Mouse (Mus musculus): ENCODE data around the gene Etv2. TPM values are rescaled to one million over a fixed set of nuclear protein-coding genes. Genes with fewer than 3 reads are reported as not detected.

Gene Etv2
- polyA plus RNA-seq, 1 experiment from 2014 or later: not detected

DNA sequence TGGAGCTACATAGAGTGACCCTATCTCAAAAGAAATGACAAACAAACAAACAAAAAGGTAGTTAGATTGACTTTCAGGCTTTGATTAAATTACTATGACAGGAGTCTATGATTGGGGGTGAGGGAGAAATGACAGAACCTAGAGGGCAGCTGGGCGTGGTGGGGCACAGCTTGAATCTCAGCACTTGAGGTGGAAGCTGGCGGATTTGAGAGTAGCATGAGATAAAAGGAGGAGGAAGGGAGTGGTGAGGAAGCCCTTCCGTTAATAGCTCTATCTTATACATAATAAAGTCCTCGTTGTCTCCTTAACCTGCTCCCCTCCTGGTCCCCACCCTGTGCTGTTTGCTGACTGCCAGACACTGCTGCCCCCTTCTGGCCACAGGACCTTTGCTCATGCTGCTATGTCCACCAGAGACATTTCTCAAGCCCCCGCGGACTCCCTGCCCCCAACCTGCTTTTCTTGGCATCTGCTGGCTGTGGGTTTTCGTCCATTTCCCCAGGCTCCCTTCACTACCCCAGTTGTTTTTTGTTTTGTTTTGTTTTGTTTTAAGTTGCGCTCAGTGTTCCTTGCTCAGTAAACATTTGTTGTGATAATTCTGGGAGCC is 27.8 kb downstream of the Etv2 start:
- 28% methylated on average over 8 of the region's 8 CpGs for WGBS
- no peak overlapping the region for H3K9ac ChIP-seq (ENCODE audit: low read depth, low read length)

DNA sequence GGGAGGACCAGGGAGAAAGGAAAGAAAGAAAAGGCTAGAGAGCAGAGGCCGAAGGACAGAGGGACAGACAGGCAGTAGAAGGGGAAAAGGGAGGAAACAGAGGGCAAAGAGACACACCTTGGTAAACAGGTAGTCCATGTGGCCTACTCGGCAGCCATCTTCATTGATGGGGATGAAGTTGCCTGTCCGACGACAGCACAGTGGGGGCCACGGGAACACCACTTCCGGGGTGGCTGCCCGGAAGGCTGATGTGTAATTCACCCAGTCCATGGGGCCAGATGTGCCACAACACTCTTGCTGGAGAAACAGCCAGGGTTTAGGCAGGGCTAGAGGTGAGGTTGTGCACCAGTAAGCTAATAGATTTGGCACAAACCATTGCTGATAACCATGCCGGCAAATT is 30.7 kb downstream of the Etv2 start:
- Histone ChIP-seq H3K27me3 (replicated peaks; ENCODE audit: control insufficient read depth, insufficient read depth, low read length) (no peaks in the 10 kb centered on the region), H3K27ac (replicated peaks; ENCODE audit: low read depth, low read length) (no peak overlapping the region), H3K4me3 (ENCODE audit: low read depth, low read length) (no peak overlapping the region), H3K4me1 (ENCODE audit: control insufficient read depth, insufficient read depth, low read length) (no peaks in the 10 kb centered on the region), H3K36me3 (ENCODE audit: control insufficient read depth, insufficient read depth, low read length) (no peaks in the 10 kb centered on the region), H3K4me2 (ENCODE audit: low read depth, low read length) (no peak overlapping the region), H3K9me3 (ENCODE audit: control insufficient read depth, low read length) (no peaks in the 10 kb centered on the region), H3K9ac (ENCODE audit: low read depth, low read length) (no peak overlapping the region)
- no peak for DNase-seq (ENCODE audit: low spot score)
- 85% methylated on average over 8 of the region's 8 CpGs for WGBS
- ATAC-seq (ENCODE audit: low read depth): no peak

More for the DNA sequence above, 27.8 kb downstream of the Etv2 start:
- DNase-seq (ENCODE audit: low spot score) (peak; percentile 51), ATAC-seq (ENCODE audit: low read depth) (peak; percentile 80)
- Histone ChIP-seq H3K27ac (replicated peaks; ENCODE audit: low read depth, low read length) (no peak overlapping the region), H3K36me3 (ENCODE audit: control insufficient read depth, insufficient read depth, low read length) (no peaks in the 10 kb centered on the region), H3K9me3 (ENCODE audit: control insufficient read depth, low read length) (no peaks in the 10 kb centered on the region), H3K4me1 (ENCODE audit: control insufficient read depth, insufficient read depth, low read length) (no peaks in the 10 kb centered on the region), H3K4me2 (ENCODE audit: low read depth, low read length) (no peak overlapping the region), H3K4me3 (ENCODE audit: low read depth, low read length) (no peak overlapping the region), H3K27me3 (replicated peaks; ENCODE audit: control insufficient read depth, insufficient read depth, low read length) (no peaks in the 10 kb centered on the region)

GRCm38 (mm10) chr7:30604424-30604823 is 31.2 kb downstream of the Etv2 start:
- WGBS: 40% methylated on average over 8 of the region's 8 CpGs
- Histone ChIP-seq H3K4me2 (ENCODE audit: low read depth, low read length) (no peak overlapping the region), H3K27ac (replicated peaks; ENCODE audit: low read depth, low read length) (no peak overlapping the region), H3K4me3 (ENCODE audit: low read depth, low read length) (no peak overlapping the region), H3K9ac (ENCODE audit: low read depth, low read length) (no peak overlapping the region), H3K36me3 (ENCODE audit: control insufficient read depth, insufficient read depth, low read length) (no peaks in the 10 kb centered on the region), H3K4me1 (ENCODE audit: control insufficient read depth, insufficient read depth, low read length) (no peaks in the 10 kb centered on the region), H3K27me3 (replicated peaks; ENCODE audit: control insufficient read depth, insufficient read depth, low read length) (no peaks in the 10 kb centered on the region), H3K9me3 (ENCODE audit: control insufficient read depth, low read length) (no peaks in the 10 kb centered on the region)
- no peak for ATAC-seq (ENCODE audit: low read depth)
- DNase-seq (ENCODE audit: low spot score): peak; percentile 35

DNA sequence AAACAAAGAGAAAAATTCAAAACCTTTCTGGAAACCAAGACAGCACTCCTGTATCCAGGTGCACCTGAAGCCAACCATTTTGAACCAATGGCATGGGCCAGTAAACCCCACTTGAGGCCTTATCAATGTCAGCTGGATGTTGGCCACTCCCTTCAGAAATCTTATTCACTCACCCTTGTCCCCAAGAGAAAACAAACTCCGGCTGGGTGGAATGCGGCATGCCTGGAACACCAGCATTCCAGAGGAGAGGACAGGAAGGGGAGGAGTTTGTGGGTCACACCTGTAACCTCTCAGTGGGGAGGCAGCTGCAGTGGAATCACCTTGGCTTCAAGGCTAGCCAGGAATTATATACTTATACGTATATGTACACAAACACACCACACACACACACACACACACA is 33.1 kb downstream of the Etv2 start:
- Histone ChIP-seq H3K4me1 (ENCODE audit: control insufficient read depth, insufficient read depth, low read length) (no peaks in the 10 kb centered on the region), H3K9ac (ENCODE audit: low read depth, low read length) (no peak overlapping the region), H3K27me3 (replicated peaks; ENCODE audit: control insufficient read depth, insufficient read depth, low read length) (no peaks in the 10 kb centered on the region), H3K4me3 (ENCODE audit: low read depth, low read length) (no peak overlapping the region), H3K36me3 (ENCODE audit: control insufficient read depth, insufficient read depth, low read length) (no peaks in the 10 kb centered on the region), H3K27ac (replicated peaks; ENCODE audit: low read depth, low read length) (no peak overlapping the region), H3K9me3 (ENCODE audit: control insufficient read depth, low read length) (no peaks in the 10 kb centered on the region), H3K4me2 (ENCODE audit: low read depth, low read length) (no peak overlapping the region)
- DNase-seq (ENCODE audit: low spot score) (peak; percentile 66), ATAC-seq (ENCODE audit: low read depth) (peak; percentile 15; the same call in 1 of the 2 replicates)
- WGBS: 19% methylated on average over 3 of the region's 3 CpGs

DNA sequence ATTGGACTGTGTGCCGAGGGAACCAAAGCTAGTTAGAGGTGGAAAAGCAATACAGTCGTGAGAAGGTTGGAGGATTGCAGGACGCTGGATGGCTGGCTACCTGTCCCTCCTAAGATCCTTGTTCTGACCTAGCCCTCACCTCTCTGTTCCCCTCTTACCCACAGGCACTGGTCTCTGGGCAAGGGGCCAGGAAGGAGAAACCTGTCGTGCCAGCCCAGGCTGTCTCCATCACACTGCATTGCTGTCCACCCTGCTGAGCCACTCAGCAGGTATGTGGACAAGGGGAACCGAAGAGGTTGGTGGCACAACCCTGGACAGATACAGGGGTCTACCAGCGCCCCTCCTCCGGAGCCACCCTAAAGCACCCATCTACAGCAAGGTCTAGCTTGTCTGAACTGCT is 35.0 kb downstream of the Etv2 start:
- 72% methylated on average over 7 of the region's 7 CpGs for WGBS
- H3K9ac ChIP-seq (ENCODE audit: low read depth, low read length): no peak overlapping the region; the same call in 1 of the 2 replicates
- no peak overlapping the region for H3K4me3 ChIP-seq (ENCODE audit: low read depth, low read length)
- DNase-seq (ENCODE audit: low spot score): peak; percentile 13
- H3K27me3 ChIP-seq (replicated peaks; ENCODE audit: control insufficient read depth, insufficient read depth, low read length): no peaks in the 10 kb centered on the region
- H3K27ac ChIP-seq (replicated peaks; ENCODE audit: low read depth, low read length): peak overlapping the region; percentile 28; the same call in 1 of the 2 replicates
- no peak; the same call in 1 of the 2 replicates for ATAC-seq (ENCODE audit: low read depth)
- H3K4me2 ChIP-seq (ENCODE audit: low read depth, low read length): no peak overlapping the region
- H3K9me3 ChIP-seq (ENCODE audit: control insufficient read depth, low read length): no peaks in the 10 kb centered on the region
- no peaks in the 10 kb centered on the region for H3K36me3 ChIP-seq (ENCODE audit: control insufficient read depth, insufficient read depth, low read length)
- H3K4me1 ChIP-seq (ENCODE audit: control insufficient read depth, insufficient read depth, low read length): no peaks in the 10 kb centered on the region

- H3K4me2 ChIP-seq (ENCODE audit: low read depth, low read length): no peak overlapping the region
- DNase-seq (ENCODE audit: low spot score) (peak; percentile 96), ATAC-seq (ENCODE audit: low read depth) (peak; percentile 95)
- H3K36me3 ChIP-seq (ENCODE audit: control insufficient read depth, insufficient read depth, low read length): no peaks in the 10 kb centered on the region
- no peak overlapping the region for H3K4me3 ChIP-seq (ENCODE audit: low read depth, low read length)
- no peak overlapping the region for H3K9ac ChIP-seq (ENCODE audit: low read depth, low read length)
- no peaks in the 10 kb centered on the region for H3K4me1 ChIP-seq (ENCODE audit: control insufficient read depth, insufficient read depth, low read length)
- under 1% methylated on average over 16 of the region's 16 CpGs for WGBS
- H3K27ac ChIP-seq (replicated peaks; ENCODE audit: low read depth, low read length): peak overlapping the region; percentile 28; the same call in 1 of the 2 replicates
- no peaks in the 10 kb centered on the region for H3K27me3 ChIP-seq (replicated peaks; ENCODE audit: control insufficient read depth, insufficient read depth, low read length)
- no peaks in the 10 kb centered on the region for H3K9me3 ChIP-seq (ENCODE audit: control insufficient read depth, low read length)
These were observed 35.7 kb downstream of the Etv2 start for GRCm38 (mm10) chr7:30599933-30600353.

DNA sequence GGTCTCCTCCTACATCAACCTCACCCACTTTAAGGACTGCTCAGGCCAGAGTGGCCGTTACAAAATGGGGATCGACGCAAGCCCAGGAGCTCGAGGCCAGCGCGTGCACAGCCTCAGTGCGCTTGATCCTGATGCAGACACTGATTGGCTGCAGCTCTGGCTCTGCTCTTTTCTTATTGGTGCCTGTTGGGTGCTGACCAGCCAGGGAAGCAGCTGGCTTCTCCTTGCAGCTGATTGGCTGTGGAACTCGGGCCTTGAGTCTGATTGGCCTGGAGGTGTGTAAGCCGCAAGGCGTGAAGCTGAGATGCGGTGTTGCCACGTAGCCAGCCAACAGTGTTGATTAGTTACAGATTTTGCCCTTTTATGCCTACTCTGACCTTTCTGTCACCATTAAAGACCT is 36.9 kb downstream of the Etv2 start, which contains the start of gene Zbtb32:
Zbtb32 (minus strand) TSS at position 124 of the 400 bp plus-strand sequence.
- 91% methylated on average over 12 of the region's 12 CpGs for WGBS
- DNase-seq (ENCODE audit: low spot score) (no peak), ATAC-seq (ENCODE audit: low read depth) (no peak)
- Histone ChIP-seq H3K27ac (replicated peaks; ENCODE audit: low read depth, low read length) (no peak within 1 kb of the TSS), H3K27me3 (replicated peaks; ENCODE audit: control insufficient read depth, insufficient read depth, low read length) (no peaks in the 10 kb centered on the region), H3K36me3 (ENCODE audit: control insufficient read depth, insufficient read depth, low read length) (no peaks in the 10 kb centered on the region), H3K9ac (ENCODE audit: low read depth, low read length) (no peak within 1 kb of the TSS), H3K4me2 (ENCODE audit: low read depth, low read length) (no peak within 1 kb of the TSS), H3K4me3 (ENCODE audit: low read depth, low read length) (no peak within 1 kb of the TSS), H3K9me3 (ENCODE audit: control insufficient read depth, low read length) (no peaks in the 10 kb centered on the region), H3K4me1 (ENCODE audit: control insufficient read depth, insufficient read depth, low read length) (no peaks in the 10 kb centered on the region)

DNA sequence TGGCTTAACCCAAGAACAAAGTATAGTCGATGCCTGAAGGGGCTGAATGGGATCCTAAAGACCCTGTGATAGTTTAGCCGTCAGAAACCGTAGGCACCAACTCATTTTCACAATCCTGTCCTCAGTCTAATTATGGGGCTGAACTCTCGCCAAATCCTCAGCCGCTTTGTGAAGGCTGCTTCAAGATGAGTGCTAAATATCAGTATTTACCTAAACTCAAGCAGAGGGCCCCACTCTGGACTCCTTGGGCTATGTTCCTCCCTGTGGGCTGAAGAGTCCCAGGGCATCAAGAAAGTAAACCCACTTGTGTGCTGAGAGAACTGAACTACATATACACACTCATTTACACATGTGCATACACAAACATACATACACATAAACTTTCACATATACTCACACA is 38.8 kb downstream of the Etv2 start:
- 66% methylated on average over 5 of the region's 5 CpGs for WGBS
- Histone ChIP-seq H3K4me1 (ENCODE audit: control insufficient read depth, insufficient read depth, low read length) (no peaks in the 10 kb centered on the region), H3K36me3 (ENCODE audit: control insufficient read depth, insufficient read depth, low read length) (no peaks in the 10 kb centered on the region), H3K4me3 (ENCODE audit: low read depth, low read length) (no peak overlapping the region), H3K9me3 (ENCODE audit: control insufficient read depth, low read length) (no peaks in the 10 kb centered on the region), H3K27ac (replicated peaks; ENCODE audit: low read depth, low read length) (no peak overlapping the region), H3K9ac (ENCODE audit: low read depth, low read length) (no peak overlapping the region), H3K4me2 (ENCODE audit: low read depth, low read length) (no peak overlapping the region), H3K27me3 (replicated peaks; ENCODE audit: control insufficient read depth, insufficient read depth, low read length) (no peaks in the 10 kb centered on the region)
- ATAC-seq (ENCODE audit: low read depth): no peak
- no peak for DNase-seq (ENCODE audit: low spot score)

GRCm38 (mm10) chr7:30596093-30596492 is 39.6 kb downstream of the Etv2 start:
- H3K27me3 ChIP-seq (replicated peaks; ENCODE audit: control insufficient read depth, insufficient read depth, low read length): no peaks in the 10 kb centered on the region
- WGBS: 74% methylated on average over 5 of the region's 5 CpGs
- DNase-seq (ENCODE audit: low spot score) (no peak), ATAC-seq (ENCODE audit: low read depth) (no peak)
- H3K9me3 ChIP-seq (ENCODE audit: control insufficient read depth, low read length): no peaks in the 10 kb centered on the region
- no peak overlapping the region for H3K9ac ChIP-seq (ENCODE audit: low read depth, low read length)
- H3K4me1 ChIP-seq (ENCODE audit: control insufficient read depth, insufficient read depth, low read length): no peaks in the 10 kb centered on the region
- H3K4me3 ChIP-seq (ENCODE audit: low read depth, low read length): no peak overlapping the region
- no peak overlapping the region for H3K27ac ChIP-seq (replicated peaks; ENCODE audit: low read depth, low read length)
- no peaks in the 10 kb centered on the region for H3K36me3 ChIP-seq (ENCODE audit: control insufficient read depth, insufficient read depth, low read length)
- H3K4me2 ChIP-seq (ENCODE audit: low read depth, low read length): no peak overlapping the region
